Mouse (Mus musculus): ENCODE results near the gene Fcgr4. TPM values are rescaled to one million over a fixed set of nuclear protein-coding genes. Genes with fewer than 3 reads are reported as not detected.

The Fcgr4 gene
- polyA plus RNA-seq, 1 experiment from 2014 or later, result 0.14 TPM

DNA sequence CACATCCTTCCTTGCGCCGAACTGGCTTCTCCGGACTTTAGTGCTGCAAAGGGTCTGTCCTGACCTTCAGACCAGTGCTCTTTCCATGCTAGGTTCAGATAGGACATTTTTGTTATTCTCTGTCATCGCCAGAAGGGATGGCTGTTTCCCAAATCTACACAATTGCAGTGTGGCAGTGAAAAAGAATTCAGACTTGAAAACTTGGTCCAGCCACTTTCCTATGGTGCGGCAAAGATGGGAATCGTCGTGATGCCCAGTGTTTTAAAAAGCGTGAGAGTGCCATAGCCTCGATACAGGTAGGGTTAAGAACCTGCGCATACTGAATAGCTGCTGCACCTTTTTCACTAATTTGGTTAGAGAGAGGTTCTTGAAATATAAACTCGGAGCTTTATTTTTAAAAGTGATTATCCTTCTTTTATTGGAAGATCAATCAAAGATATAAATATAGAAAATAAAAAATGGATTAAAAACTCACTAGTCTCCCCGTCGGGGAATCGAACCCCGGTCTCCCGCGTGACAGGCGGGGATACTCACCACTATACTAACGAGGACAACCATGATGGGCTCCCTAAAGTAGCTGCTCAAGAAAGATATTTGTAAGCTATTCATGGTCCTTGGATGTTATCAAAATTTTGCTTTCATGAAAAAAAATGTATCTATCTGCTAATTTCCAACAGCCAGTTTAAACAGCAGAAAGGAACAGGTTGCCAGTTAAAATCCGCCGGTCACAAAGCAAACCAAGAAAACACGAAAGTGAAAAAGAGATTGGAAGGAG lies 18.0 kb downstream of the Fcgr4 start:
- peak; percentile 62 for ATAC-seq
- H3K9ac ChIP-seq (ENCODE audit: low read depth, low read length), result no peak overlapping the region
- WGBS, result 3% methylated on average over 22 of the region's 22 CpGs

GRCm38 (mm10) chr1:171037861-171038721 lies 19.4 kb downstream of the Fcgr4 start:
- H3K4me2 ChIP-seq (ENCODE audit: low read length), result peak overlapping the region; percentile 52
- no peaks in the 10 kb centered on the region for H3K27me3 ChIP-seq (ENCODE audit: control insufficient read depth, insufficient read depth, low read depth, low read length)
- ATAC-seq, result peak; percentile 84
- H3K36me3 ChIP-seq (ENCODE audit: control insufficient read depth, insufficient read depth, low read length), result no peaks in the 10 kb centered on the region
- H3K27ac ChIP-seq (ENCODE audit: low read length), result peak overlapping the region; percentile 90
- peak overlapping the region; percentile 91 for H3K4me3 ChIP-seq (ENCODE audit: low read depth, low read length)
- under 1% methylated on average over 47 of the region's 47 CpGs for WGBS
- H3K9ac ChIP-seq (ENCODE audit: low read depth, low read length), result peak overlapping the region; percentile 84
- peaks cover 9% of the 10 kb centered on the region for H3K4me1 ChIP-seq (ENCODE audit: control insufficient read depth, insufficient read depth, low read length)
- no peaks in the 10 kb centered on the region for H3K9me3 ChIP-seq (replicated peaks; ENCODE audit: control insufficient read depth, low read length, poor library complexity, severe bottlenecking)

More for the DNA sequence above, 18.0 kb downstream of the Fcgr4 start:
- no peaks in the 10 kb centered on the region for H3K36me3 ChIP-seq (ENCODE audit: control insufficient read depth, insufficient read depth, low read length)
- peaks cover 11% of the 10 kb centered on the region for H3K4me1 ChIP-seq (ENCODE audit: control insufficient read depth, insufficient read depth, low read length)
- H3K27ac ChIP-seq (ENCODE audit: low read length), result no peak overlapping the region
- H3K9me3 ChIP-seq (replicated peaks; ENCODE audit: control insufficient read depth, low read length, poor library complexity, severe bottlenecking), result no peaks in the 10 kb centered on the region
- H3K4me3 ChIP-seq (ENCODE audit: low read depth, low read length), result peak overlapping the region; percentile 43
- no peaks in the 10 kb centered on the region for H3K27me3 ChIP-seq (ENCODE audit: control insufficient read depth, insufficient read depth, low read depth, low read length)
- peak overlapping the region; percentile 57 for H3K4me2 ChIP-seq (ENCODE audit: low read length)

DNA sequence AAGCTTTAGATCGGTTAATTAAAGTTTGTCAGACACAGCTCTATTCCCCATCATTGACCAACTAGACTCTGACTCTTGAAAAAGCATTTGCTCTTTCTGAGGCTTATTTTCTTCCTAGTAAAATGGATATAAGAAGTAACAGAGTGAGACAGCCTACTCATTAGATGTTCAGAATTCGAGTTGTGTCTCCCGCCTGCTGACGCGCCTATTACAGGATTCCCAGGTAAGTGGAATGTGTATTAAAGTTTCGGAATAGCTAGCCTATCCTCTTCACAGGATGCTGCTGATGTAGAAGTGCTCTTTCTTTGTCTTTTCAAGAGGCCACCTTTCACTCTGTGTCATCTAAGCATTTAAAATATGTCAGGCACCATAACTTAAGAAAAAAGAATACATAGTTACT lies 20.4 kb downstream of the Fcgr4 start:
- ATAC-seq, result no peak

GRCm38 (mm10) chr1:171039880-171040279 lies 21.2 kb downstream of the Fcgr4 start:
- Histone ChIP-seq H3K4me1 (ENCODE audit: control insufficient read depth, insufficient read depth, low read length) (peaks cover 5% of the 10 kb centered on the region), H3K4me3 (ENCODE audit: low read depth, low read length) (no peak overlapping the region), H3K27me3 (ENCODE audit: control insufficient read depth, insufficient read depth, low read depth, low read length) (no peaks in the 10 kb centered on the region), H3K9ac (ENCODE audit: low read depth, low read length) (no peak overlapping the region), H3K36me3 (ENCODE audit: control insufficient read depth, insufficient read depth, low read length) (no peaks in the 10 kb centered on the region), H3K4me2 (ENCODE audit: low read length) (no peak overlapping the region), H3K27ac (ENCODE audit: low read length) (no peak overlapping the region), H3K9me3 (replicated peaks; ENCODE audit: control insufficient read depth, low read length, poor library complexity, severe bottlenecking) (no peaks in the 10 kb centered on the region)
- no peak for ATAC-seq
- 92% methylated on average over 7 of the region's 7 CpGs for WGBS

More for the DNA sequence above, 20.4 kb downstream of the Fcgr4 start:
- peaks cover 9% of the 10 kb centered on the region for H3K4me1 ChIP-seq (ENCODE audit: control insufficient read depth, insufficient read depth, low read length)
- peak overlapping the region; percentile 32; the same call in 1 of the 2 replicates for H3K4me2 ChIP-seq (ENCODE audit: low read length)
- no peak overlapping the region; the same call in 1 of the 2 replicates for H3K4me3 ChIP-seq (ENCODE audit: low read depth, low read length)
- H3K36me3 ChIP-seq (ENCODE audit: control insufficient read depth, insufficient read depth, low read length), result no peaks in the 10 kb centered on the region
- no peak overlapping the region for H3K27ac ChIP-seq (ENCODE audit: low read length)
- WGBS, result 75% methylated on average over 6 of the region's 6 CpGs
- no peaks in the 10 kb centered on the region for H3K9me3 ChIP-seq (replicated peaks; ENCODE audit: control insufficient read depth, low read length, poor library complexity, severe bottlenecking)
- H3K27me3 ChIP-seq (ENCODE audit: control insufficient read depth, insufficient read depth, low read depth, low read length), result no peaks in the 10 kb centered on the region
- H3K9ac ChIP-seq (ENCODE audit: low read depth, low read length), result no peak overlapping the region

DNA sequence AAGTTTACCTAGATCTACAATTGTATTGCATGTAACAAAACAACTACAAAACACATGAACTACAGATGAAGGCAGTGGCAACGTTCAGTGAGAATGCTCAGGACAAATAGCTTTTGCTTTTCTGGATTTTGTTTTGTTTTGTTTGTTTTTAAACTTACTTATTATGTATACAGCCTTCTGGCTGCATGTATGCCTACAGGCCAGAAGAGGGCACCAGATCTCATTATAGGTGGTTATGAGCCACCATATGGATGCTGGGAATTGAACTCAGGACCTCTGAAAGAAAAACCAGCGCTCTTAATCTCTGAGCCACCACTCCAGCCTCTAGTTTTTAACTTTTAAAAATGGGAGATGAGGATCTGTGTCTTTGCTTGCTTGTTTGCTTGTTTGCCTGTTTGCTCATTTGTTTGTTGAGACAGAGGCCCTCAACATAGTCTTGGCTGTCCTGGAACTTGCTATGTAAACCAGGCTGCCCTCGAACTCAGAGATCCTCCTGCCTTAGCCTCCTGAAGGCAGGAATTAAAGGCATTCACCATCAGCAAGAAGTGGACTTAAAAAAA lies 25.0 kb downstream of the Fcgr4 start:
- WGBS, result 63% methylated on average over 3 of the region's 3 CpGs
- no peak for ATAC-seq
- H3K27me3 ChIP-seq (ENCODE audit: control insufficient read depth, insufficient read depth, low read depth, low read length), result no peaks in the 10 kb centered on the region
- peak overlapping the region; percentile 74 for H3K4me3 ChIP-seq (ENCODE audit: low read depth, low read length)
- H3K36me3 ChIP-seq (ENCODE audit: control insufficient read depth, insufficient read depth, low read length), result no peaks in the 10 kb centered on the region
- no peaks in the 10 kb centered on the region for H3K9me3 ChIP-seq (replicated peaks; ENCODE audit: control insufficient read depth, low read length, poor library complexity, severe bottlenecking)
- H3K27ac ChIP-seq (ENCODE audit: low read length), result peak overlapping the region; percentile 91
- H3K4me1 ChIP-seq (ENCODE audit: control insufficient read depth, insufficient read depth, low read length), result peaks cover 4% of the 10 kb centered on the region; the same call in 1 of the 2 replicates
- H3K4me2 ChIP-seq (ENCODE audit: low read length), result peak overlapping the region; percentile 53
- H3K9ac ChIP-seq (ENCODE audit: low read depth, low read length), result peak overlapping the region; percentile 72

DNA sequence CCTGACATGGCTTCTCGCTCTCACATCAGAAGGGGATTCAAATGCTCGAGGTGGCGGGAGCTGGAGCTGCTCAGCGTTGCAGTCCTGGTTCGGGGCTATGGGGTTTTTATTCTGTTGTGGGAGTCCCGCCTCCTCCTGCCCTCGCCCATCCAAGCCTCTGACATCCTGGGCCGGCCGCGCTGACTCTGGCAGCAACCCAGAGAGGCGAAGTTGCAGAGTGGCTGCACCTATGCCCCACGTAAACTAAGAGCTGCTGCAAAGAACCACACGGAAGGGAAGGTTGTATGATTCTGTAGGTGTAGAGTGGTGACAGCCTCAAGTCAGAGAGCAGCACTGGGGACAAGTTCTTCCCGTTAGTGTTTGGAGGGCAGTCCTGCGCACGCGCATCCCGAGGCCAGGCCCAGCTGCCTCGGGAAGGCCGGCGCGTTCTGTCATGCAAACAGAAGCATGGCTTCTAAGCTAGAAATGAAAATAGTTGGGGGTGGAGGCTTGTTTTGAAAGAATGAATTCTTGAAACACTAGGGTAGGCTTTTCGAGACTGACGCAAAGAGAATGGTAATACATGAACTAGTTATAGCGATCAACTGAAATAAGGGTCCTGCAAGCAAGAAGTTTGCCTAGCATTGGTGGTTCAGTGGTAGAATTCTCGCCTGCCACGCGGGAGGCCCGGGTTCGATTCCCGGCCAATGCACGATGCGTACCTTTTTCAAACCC lies 25.8 kb downstream of the Fcgr4 start:
- H3K4me1 ChIP-seq (ENCODE audit: control insufficient read depth, insufficient read depth, low read length), result peaks cover 4% of the 10 kb centered on the region; the same call in 1 of the 2 replicates
- WGBS, result under 1% methylated on average over 33 of the region's 33 CpGs
- ATAC-seq, result peak; percentile 95
- no peaks in the 10 kb centered on the region for H3K27me3 ChIP-seq (ENCODE audit: control insufficient read depth, insufficient read depth, low read depth, low read length)
- peak overlapping the region; percentile 53 for H3K4me2 ChIP-seq (ENCODE audit: low read length)
- peak overlapping the region; percentile 72 for H3K9ac ChIP-seq (ENCODE audit: low read depth, low read length)
- no peaks in the 10 kb centered on the region for H3K36me3 ChIP-seq (ENCODE audit: control insufficient read depth, insufficient read depth, low read length)
- H3K27ac ChIP-seq (ENCODE audit: low read length), result peak overlapping the region; percentile 91
- H3K9me3 ChIP-seq (replicated peaks; ENCODE audit: control insufficient read depth, low read length, poor library complexity, severe bottlenecking), result no peaks in the 10 kb centered on the region
- peak overlapping the region; percentile 74 for H3K4me3 ChIP-seq (ENCODE audit: low read depth, low read length)

- H3K4me3 ChIP-seq (ENCODE audit: low read depth, low read length), result peak overlapping the region; percentile 74
- peaks cover 4% of the 10 kb centered on the region; the same call in 1 of the 2 replicates for H3K4me1 ChIP-seq (ENCODE audit: control insufficient read depth, insufficient read depth, low read length)
- peak overlapping the region; percentile 46 for H3K4me2 ChIP-seq (ENCODE audit: low read length)
- no peak overlapping the region for H3K27ac ChIP-seq (ENCODE audit: low read length)
- WGBS, result 5% methylated on average over 14 of the region's 14 CpGs
- H3K9me3 ChIP-seq (replicated peaks; ENCODE audit: control insufficient read depth, low read length, poor library complexity, severe bottlenecking), result no peaks in the 10 kb centered on the region
- H3K27me3 ChIP-seq (ENCODE audit: control insufficient read depth, insufficient read depth, low read depth, low read length), result no peaks in the 10 kb centered on the region
- no peaks in the 10 kb centered on the region for H3K36me3 ChIP-seq (ENCODE audit: control insufficient read depth, insufficient read depth, low read length)
- ATAC-seq, result peak; percentile 26
- peak overlapping the region; percentile 16; the same call in 1 of the 2 replicates for H3K9ac ChIP-seq (ENCODE audit: low read depth, low read length)
Measured at GRCm38 (mm10) chr1:171045079-171045465, 26.4 kb downstream of the Fcgr4 start.

GRCm38 (mm10) chr1:171046501-171046900 lies 27.8 kb downstream of the Fcgr4 start:
- Histone ChIP-seq H3K9ac (ENCODE audit: low read depth, low read length) (no peak overlapping the region), H3K27ac (ENCODE audit: low read length) (no peak overlapping the region), H3K4me1 (ENCODE audit: control insufficient read depth, insufficient read depth, low read length) (peaks cover 4% of the 10 kb centered on the region; the same call in 1 of the 2 replicates), H3K9me3 (replicated peaks; ENCODE audit: control insufficient read depth, low read length, poor library complexity, severe bottlenecking) (no peaks in the 10 kb centered on the region), H3K4me2 (ENCODE audit: low read length) (no peak overlapping the region), H3K27me3 (ENCODE audit: control insufficient read depth, insufficient read depth, low read depth, low read length) (no peaks in the 10 kb centered on the region), H3K36me3 (ENCODE audit: control insufficient read depth, insufficient read depth, low read length) (no peaks in the 10 kb centered on the region), H3K4me3 (ENCODE audit: low read depth, low read length) (no peak overlapping the region)
- ATAC-seq, result no peak
- 78% methylated on average over 3 of the region's 3 CpGs for WGBS

All from midbrain, embryonic 16.5 days (tissue).